Mouse (Mus musculus) thymus, adult 2 months (tissue): ENCODE measurements around the gene Gm20388. TPM values are rescaled to one million over a fixed set of nuclear protein-coding genes. Genes with fewer than 3 reads are reported as not detected.

Source experiments
- DNase-seq: peaks from one replicate; pipeline ENCODE4 v3.0.0; 2021
- H3K27ac ChIP-seq: fragments of 200-500 bp; 2 replicates; pipeline ENCODE4 v1.5.1; 2012; ENCODE audit warnings: low read length, control low read depth; ENCODE audit not compliant: control insufficient read depth, insufficient read depth
- H3K27me3 ChIP-seq: fragments of 200-500 bp; 2 replicates; pipeline ENCODE4 v1.6.1; 2012; ENCODE audit warnings: mild to moderate bottlenecking, low read length, moderate library complexity, mixed read lengths; ENCODE audit not compliant: control insufficient read depth, insufficient read depth
- H3K36me3 ChIP-seq: fragments of 200-500 bp; 2 replicates; pipeline ENCODE4 v1.6.1; 2012; ENCODE audit warnings: mild to moderate bottlenecking, low read length, moderate library complexity; ENCODE audit not compliant: control insufficient read depth, insufficient read depth
- H3K4me1 ChIP-seq: fragments of 200-500 bp; replicated peaks from 2 replicates; pipeline ENCODE4 v1.6.1; 2012; ENCODE audit warnings: low read length; ENCODE audit not compliant: control insufficient read depth, insufficient read depth
- H3K4me3 ChIP-seq: fragments of 200-500 bp; 2 replicates; pipeline ENCODE4 v1.5.1; 2012; ENCODE audit warnings: mild to moderate bottlenecking, low read length, control low read depth, moderate library complexity; ENCODE audit not compliant: control insufficient read depth, insufficient read depth
- CTCF ChIP-seq: fragments of 200-500 bp; IDR thresholded peaks from 2 replicates; pipeline ENCODE4 v1.5.1; 2012; ENCODE audit warnings: mild to moderate bottlenecking, control low read depth, low read length, moderate library complexity, borderline replicate concordance; ENCODE audit not compliant: control insufficient read depth, poor library complexity, insufficient read depth; ENCODE audit errors: extremely low read depth
- POLR2A ChIP-seq: fragments of 200-500 bp; IDR thresholded peaks from 2 replicates; pipeline ENCODE4 v1.6.1; 2012; ENCODE audit warnings: mild to moderate bottlenecking, low read length, control low read depth, moderate library complexity; ENCODE audit not compliant: control insufficient read depth, poor library complexity, insufficient read depth; ENCODE audit errors: extremely low read depth
- WGBS: fragments of 180-500 bp; shearing (Covaris S2); methylation state at CpG from one replicate; pipeline ENCODE4 v1.1.7; 2018; 5-methylcytosine and 5-hydroxymethylcytosine counted together
- polyA plus RNA-seq: library from polyadenylated mRNA; depleted of rRNA; stranded (reverse); fragments of >200 nt; gene quantifications from 2 replicates; pipeline ENCODE4 v1.2.3, GENCODE M21; 2012

Gene Gm20388
- polyA plus RNA-seq, 1 experiment, result 103 TPM

GRCm38 (mm10) chr8:123328552-123328951 lies 3417.9 kb downstream of the Gm20388 start:
- no peaks in the 10 kb centered on the region for H3K36me3 ChIP-seq
- H3K27me3 ChIP-seq, result no peaks in the 10 kb centered on the region
- no peak overlapping the region for H3K27ac ChIP-seq
- H3K4me1 ChIP-seq, result peaks cover 25% of the 10 kb centered on the region
- no peak for DNase-seq
- no peak for TF ChIP-seq POLR2A
- TF ChIP-seq CTCF, result no peak
- WGBS, result 96% methylated on average over 2 of the region's 2 CpGs
- H3K4me3 ChIP-seq, result no peak overlapping the region

GRCm38 (mm10) chr8:123329350-123329749 lies 3418.7 kb downstream of the Gm20388 start:
- Histone ChIP-seq H3K27me3 (no peaks in the 10 kb centered on the region), H3K27ac (no peak overlapping the region)
- WGBS, result 54% methylated on average over 4 of the region's 4 CpGs

GRCm38 (mm10) chr8:123329961-123330360 lies 3419.3 kb downstream of the Gm20388 start:
- Histone ChIP-seq H3K27ac (no peak overlapping the region), H3K4me3 (no peak overlapping the region), H3K27me3 (no peaks in the 10 kb centered on the region), H3K36me3 (no peaks in the 10 kb centered on the region), H3K4me1 (peaks cover 24% of the 10 kb centered on the region)
- 86% methylated on average over 5 of the region's 5 CpGs for WGBS
- TF ChIP-seq POLR2A (no peak), CTCF (no peak)
- DNase-seq, result no peak

More at GRCm38 (mm10) chr8:123329350-123329749, 3418.7 kb downstream of the Gm20388 start:
- TF ChIP-seq POLR2A, result no peak
- TF ChIP-seq CTCF, result no peak
- H3K4me3 ChIP-seq, result no peak overlapping the region
- DNase-seq, result no peak
- no peaks in the 10 kb centered on the region for H3K36me3 ChIP-seq
- peaks cover 25% of the 10 kb centered on the region for H3K4me1 ChIP-seq

- no peak for TF ChIP-seq CTCF
- no peak for TF ChIP-seq POLR2A
- WGBS, result 63% methylated on average over 6 of the region's 6 CpGs
- Histone ChIP-seq H3K27ac (no peak overlapping the region), H3K27me3 (no peaks in the 10 kb centered on the region), H3K36me3 (no peaks in the 10 kb centered on the region), H3K4me3 (no peak overlapping the region), H3K4me1 (peaks cover 18% of the 10 kb centered on the region)
- DNase-seq, result no peak
Measured at GRCm38 (mm10) chr8:123330701-123331100, 3420.1 kb downstream of the Gm20388 start.

GRCm38 (mm10) chr8:123331301-123331700 lies 3420.7 kb downstream of the Gm20388 start:
- no peak for DNase-seq
- WGBS, result 77% methylated on average over 2 of the region's 2 CpGs
- TF ChIP-seq POLR2A (no peak), CTCF (no peak)
- Histone ChIP-seq H3K4me3 (no peak overlapping the region), H3K36me3 (no peaks in the 10 kb centered on the region), H3K4me1 (peaks cover 18% of the 10 kb centered on the region), H3K27me3 (no peaks in the 10 kb centered on the region), H3K27ac (no peak overlapping the region)

- no peaks in the 10 kb centered on the region for H3K36me3 ChIP-seq
- peaks cover 18% of the 10 kb centered on the region for H3K4me1 ChIP-seq
- DNase-seq, result no peak
- no peaks in the 10 kb centered on the region for H3K27me3 ChIP-seq
- 16% methylated on average over 8 of the region's 8 CpGs for WGBS
- H3K27ac ChIP-seq, result no peak overlapping the region
- no peak overlapping the region for H3K4me3 ChIP-seq
- TF ChIP-seq CTCF (no peak), POLR2A (no peak)
Measured at GRCm38 (mm10) chr8:123331810-123332209, 3421.2 kb downstream of the Gm20388 start.

GRCm38 (mm10) chr8:123332262-123333090 lies 3421.8 kb downstream of the Gm20388 start, which contains the start of gene Spire2:
Gene Spire2 (plus strand): TSS chr8:123332713.
- Histone ChIP-seq H3K36me3 (no peaks in the 10 kb centered on the region), H3K27ac (no peak within 1 kb of the TSS), H3K27me3 (no peaks in the 10 kb centered on the region), H3K4me1 (peaks cover 18% of the 10 kb centered on the region), H3K4me3 (peak within 1 kb of the TSS; percentile 30)
- peak; percentile 87 for DNase-seq
- 0 out of 2 replicates have a peak, but pooled peaks have one; percentile 20 for TF ChIP-seq POLR2A
- TF ChIP-seq CTCF, result 0 out of 2 replicates have a peak, but pooled peaks have one; percentile 46
- 3% methylated on average over 83 of the region's 85 CpGs for WGBS
